Mouse (Mus musculus) CH12.LX (cell line): ENCODE measurements around the gene Mrpl44. TPM values are rescaled to one million over a fixed set of nuclear protein-coding genes. Genes with fewer than 3 reads are reported as not detected.

Source experiments
- DNase-seq: peaks from one replicate; pipeline ENCODE4 v3.0.0-alpha.2; 2013; ENCODE audit errors: extremely low read depth
- H3K27ac ChIP-seq: 2 replicates; pipeline ENCODE4 v1.5.1; 2012; ENCODE audit warnings: low read depth, mild to moderate bottlenecking, control low read depth, moderate library complexity; ENCODE audit not compliant: insufficient read depth
- H3K27me3 ChIP-seq: replicated peaks from 2 replicates; pipeline ENCODE3; 2012; ENCODE audit warnings: inconsistent platforms
- H3K36me3 ChIP-seq, 2 experiments: replicated peaks in 1 of 2; 2 replicates each; pipeline versions ENCODE3 to v1.6.1; 2012; ENCODE audit warnings: inconsistent platforms in 1 of 2, low read length in 1 of 2, mild to moderate bottlenecking in 1 of 2, mixed read lengths in 1 of 2, moderate library complexity in 1 of 2; ENCODE audit not compliant: control insufficient read depth in 1 of 2, insufficient read depth in 1 of 2
- H3K4me1 ChIP-seq, 2 experiments: 2 replicates each; pipeline ENCODE4 v1.6.1; 2012; ENCODE audit warnings: inconsistent platforms in 1 of 2, moderate library complexity in 1 of 2; ENCODE audit not compliant: insufficient read depth in 2 of 2, control insufficient read depth in 1 of 2
- H3K4me2 ChIP-seq: 2 replicates; pipeline ENCODE4 v1.6.1; 2012; ENCODE audit warnings: low read depth, mild to moderate bottlenecking, control low read depth; ENCODE audit not compliant: poor library complexity, insufficient read depth, severe bottlenecking
- H3K4me3 ChIP-seq, 3 experiments: fragments of 150-350 bp in 1 of 3; sonication (generic) in 1 of 3; replicated peaks in 1 of 3; 2 replicates each; pipeline versions ENCODE3 to v1.5.1; 2011 to 2012; ENCODE audit warnings: low read depth in 2 of 3, low read length in 2 of 3, mild to moderate bottlenecking in 2 of 3, moderate library complexity in 2 of 3, control low read depth in 1 of 3, improper control_type of control experiment in 1 of 3, inconsistent platforms in 1 of 3, mixed read lengths in 1 of 3; ENCODE audit not compliant: poor library complexity in 1 of 3
- H3K79me2 ChIP-seq: replicated peaks from 2 replicates; pipeline ENCODE4 v1.6.1; 2012; ENCODE audit warnings: mild to moderate bottlenecking, moderate library complexity; ENCODE audit not compliant: control insufficient read depth, poor library complexity, insufficient read depth, severe bottlenecking; ENCODE audit errors: extremely low read depth
- H3K9ac ChIP-seq: 2 replicates; pipeline ENCODE4 v1.6.1; 2012; ENCODE audit warnings: low read depth, mild to moderate bottlenecking, control low read depth, moderate library complexity; ENCODE audit not compliant: insufficient read depth
- H3K9me3 ChIP-seq: replicated peaks from 2 replicates; pipeline ENCODE3; 2012; ENCODE audit warnings: low read length, inconsistent platforms, mixed read lengths
- EP300 ChIP-seq: IDR thresholded peaks from 2 replicates; pipeline ENCODE4 v1.6.1; 2011; ENCODE audit warnings: low read length, improper control_type of control experiment
- MYC ChIP-seq: IDR thresholded peaks from 2 replicates; pipeline ENCODE4 v1.6.1; 2011; ENCODE audit warnings: low read depth, mild to moderate bottlenecking, improper control_type of control experiment, low read length
- NELFE ChIP-seq: IDR thresholded peaks from 2 replicates; pipeline ENCODE4 v1.6.1; 2011; ENCODE audit warnings: low read depth, low read length, improper control_type of control experiment
- dilution Hi-C: fragments of 300-500 bp; cut with MboI; formaldehyde crosslinking; loops from 2 replicates; pipeline ENCODE4 v1.14.3; 2020; ENCODE audit warnings: low sequenced_read_pairs; ENCODE audit not compliant: extremely low pct_unique_long_range_greater_than_20kb, extremely low pct_ligation_motif_present
- in situ Hi-C: fragments of 300-500 bp; cut with MboI; formaldehyde crosslinking; loops from 3 replicates; pipeline ENCODE4 v1.14.3; 2019; ENCODE audit warnings: low sequenced_read_pairs, low pct_ligation_motif_present, low pct_unique_long_range_greater_than_20kb, mixed read lengths
- polyA plus RNA-seq: library from polyadenylated mRNA; unstranded; fragments of >175 nt; gene quantifications from 2 replicates; pipeline ENCODE4 v1.2.1, GENCODE M21; 2012; ENCODE audit warnings: low read depth; ENCODE audit not compliant: insufficient read length
- total RNA-seq, 2 experiments: library from RNA; depleted of rRNA; stranded (reverse); fragments of 300-350 nt in 1 of 2; fragments of >200 nt in 1 of 2; gene quantifications; 2 replicates each; pipeline ENCODE4 v1.2.3; 2012 to 2014

The Mrpl44 gene
- total and polyA plus RNA-seq, 3 experiments: 63.7 to 129 (median 84.3) TPM

DNA sequence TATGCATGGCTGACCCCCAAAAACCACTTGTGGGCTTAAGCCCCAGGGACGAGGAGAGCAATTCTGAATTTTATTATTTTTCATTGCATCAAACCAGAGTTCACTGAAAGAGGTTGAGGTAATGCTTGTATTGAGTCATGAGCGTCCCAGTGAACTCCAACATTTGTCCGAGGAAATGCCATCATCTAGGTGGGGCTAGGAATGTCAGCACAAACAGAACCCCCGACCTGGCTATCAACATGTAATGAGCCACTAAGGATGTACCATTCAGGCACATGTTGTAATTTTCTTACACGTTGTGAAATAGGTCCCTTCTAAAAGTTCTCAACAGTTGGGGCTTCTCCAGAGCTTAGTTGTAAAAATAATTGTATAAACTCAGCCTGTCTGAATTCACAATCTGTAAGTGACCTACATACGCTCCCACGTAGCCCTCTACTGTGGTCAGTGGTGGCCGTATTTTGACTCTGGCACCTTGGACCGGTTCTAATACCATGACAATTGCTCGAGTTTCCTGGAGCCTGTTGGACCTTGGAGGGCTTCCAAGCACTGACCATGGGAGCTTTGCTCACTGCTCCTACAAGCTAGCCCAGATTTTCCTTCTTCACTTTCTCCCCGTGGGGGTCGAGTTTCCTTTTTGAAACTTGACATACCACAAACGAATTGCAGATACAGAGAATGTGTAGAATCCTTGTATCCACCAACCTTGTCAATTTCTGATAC, 47.1 kb downstream of the Mrpl44 start:
- dilution Hi-C loops: no loop called here

DNA sequence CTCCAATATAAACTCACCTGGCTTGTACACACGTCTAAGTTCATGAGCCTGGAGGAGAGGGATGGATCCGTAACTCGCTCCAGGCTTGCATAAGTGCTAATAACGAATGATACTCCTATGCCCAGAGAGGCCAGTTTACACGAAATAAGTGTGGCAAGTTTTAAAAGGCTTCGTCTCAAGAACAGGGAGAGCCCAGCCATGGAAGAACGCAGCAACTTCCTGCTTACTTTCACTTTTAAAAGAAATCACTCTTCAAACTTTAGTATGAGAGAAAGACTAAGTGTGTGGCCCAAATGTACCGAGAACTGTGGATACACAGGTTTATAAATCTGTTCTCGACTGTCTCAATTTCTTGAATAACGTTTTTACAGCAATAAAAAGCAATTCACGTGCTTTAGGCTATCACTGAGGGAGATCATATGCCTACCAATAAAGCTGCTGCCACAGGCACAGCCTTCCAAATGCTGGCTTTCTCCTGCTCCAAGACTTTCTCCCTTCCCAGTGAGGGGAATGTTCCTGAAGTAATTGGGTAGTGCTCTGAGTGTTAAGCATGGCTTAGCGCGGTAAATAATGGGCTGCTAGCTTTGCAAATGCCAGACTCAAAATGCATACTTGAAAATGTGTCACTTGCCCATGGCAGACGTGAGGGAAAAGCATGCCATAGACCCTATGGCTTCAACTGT, 48.3 kb downstream of the Mrpl44 start:
- H3K36me3 ChIP-seq: peaks cover 0 to 7% of the 10 kb centered on the region in 2 experiments
- no peak overlapping the region for H3K27ac ChIP-seq
- H3K4me3 ChIP-seq: peak overlapping the region in 2 of 3 experiments; percentile 8 to 11
- TF ChIP-seq MYC: no peak
- H3K27me3 ChIP-seq: no peaks in the 10 kb centered on the region
- H3K79me2 ChIP-seq: no peaks in the 10 kb centered on the region
- in situ Hi-C loops: no loop called here
- dilution Hi-C loops: no loop called here
- DNase-seq: no peak
- peak overlapping the region; percentile 97 for H3K4me2 ChIP-seq
- peaks cover 16 to 33% of the 10 kb centered on the region in 2 experiments for H3K4me1 ChIP-seq
- H3K9ac ChIP-seq: no peak overlapping the region; the same call in 1 of the 2 replicates
- H3K9me3 ChIP-seq: no peaks in the 10 kb centered on the region

More for the DNA sequence above, 47.1 kb downstream of the Mrpl44 start:
- Histone ChIP-seq H3K27me3 (no peaks in the 10 kb centered on the region), H3K27ac (no peak overlapping the region)
- TF ChIP-seq NELFE (no peak), EP300 (peak; percentile 38; the same call in 1 of the 2 replicates)
- TF ChIP-seq, all 38 proteins: peak for 1
- Histone ChIP-seq H3K9ac (no peak overlapping the region), H3K79me2 (no peaks in the 10 kb centered on the region), H3K4me3 (no peak overlapping the region), H3K9me3 (no peaks in the 10 kb centered on the region), H3K4me2 (peak overlapping the region; percentile 97), H3K4me1 (peaks cover 16 to 33% of the 10 kb centered on the region in 2 experiments), H3K36me3 (peaks cover 0 to 7% of the 10 kb centered on the region in 2 experiments)
- in situ Hi-C loops: no loop called here
- DNase-seq: no peak

Other genes with a start within 250 kb of the Mrpl44 start
- 10.5 and 12.5 TPM in 2 replicates for gene Ap1s3, start 104.0 kb upstream of the Mrpl44 start, total RNA-seq (2012; rRNA removed)
- 12.3 and 13.9 TPM in 2 replicates for gene Ap1s3, start 104.0 kb upstream of the Mrpl44 start, total RNA-seq (2014; rRNA removed)
- 34.9 and 36.6 TPM in 2 replicates for gene Ap1s3, start 104.0 kb upstream of the Mrpl44 start, polyA plus RNA-seq
- gene Wdfy1, start 125 bp downstream of the Mrpl44 start, total RNA-seq (2012; rRNA removed): 54.4 and 70.6 TPM in 2 replicates
- 56.3 and 57.3 TPM in 2 replicates for gene Wdfy1, start 125 bp downstream of the Mrpl44 start, total RNA-seq (2014; rRNA removed)
- gene Wdfy1, start 125 bp downstream of the Mrpl44 start, polyA plus RNA-seq: 84.3 and 86.3 TPM in 2 replicates
- 12.4 and 17.3 TPM in 2 replicates for gene Serpine2, start 85.2 kb downstream of the Mrpl44 start, total RNA-seq (2012; rRNA removed)
- 12.2 and 14.8 TPM in 2 replicates for gene Serpine2, start 85.2 kb downstream of the Mrpl44 start, total RNA-seq (2014; rRNA removed)
- 12.7 and 15.1 TPM in 2 replicates for gene Serpine2, start 85.2 kb downstream of the Mrpl44 start, polyA plus RNA-seq